Comparison of ENCODE assay signal across 28 mouse cellular contexts in genomic region chr14:62379391-62379790, GRCm38 (mm10).
"Had no signal": no experiment of that assay in that cellular context is flagged by ENCODE, and none has a peak within 500 bp of the region (broad histone marks: within the 10 kb centered on the region; RNA-seq: fewer than 3 reads in every experiment).

No protein-coding gene starts in this region.

- H3K4me3 ChIP-seq: embryonic facial prominence, embryonic 10.5 days; embryonic facial prominence, embryonic 12.5 days; embryonic facial prominence, embryonic 13.5 days; embryonic facial prominence, embryonic 15.5 days; erythroblast, embryonic 14.5 days; forebrain, embryonic 10.5 days; forebrain, embryonic 12.5 days; forebrain, embryonic 13.5 days; forebrain, embryonic 15.5 days; gastrocnemius, adult 2 months; heart, adult 2 months; heart, embryonic 10.5 days had no signal

- ATAC-seq: forebrain, embryonic 13.5 days; forebrain, embryonic 14.5 days; forebrain, embryonic 15.5 days; forebrain, embryonic 16.5 days; forebrain, postnatal 0 days had no signal

- H3K4me1 ChIP-seq: embryonic facial prominence, embryonic 13.5 days; forebrain, embryonic 12.5 days had no signal

- H3K9ac ChIP-seq: embryonic facial prominence, embryonic 12.5 days; embryonic facial prominence, embryonic 13.5 days; embryonic facial prominence, embryonic 15.5 days; forebrain, embryonic 12.5 days; forebrain, embryonic 13.5 days; forebrain, embryonic 15.5 days; forebrain, postnatal 0 days had no signal

- DNase-seq: cerebellum, adult 8-10 months; cerebellum, adult 9-10 months; cerebellum, adult 9-11 months; cerebellum, postnatal 10 days; cerebellum, postnatal 14 days; cerebellum, postnatal 25 days; cerebellum, postnatal 36 days; embryo, embryonic 11 days; forebrain, postnatal 0 days; gastrocnemius, adult 2 months; gastrocnemius, postnatal 10 days; gastrocnemius, postnatal 14 days; gastrocnemius, postnatal 25 days; gastrocnemius, postnatal 36 days; heart, adult 18-20 months; heart, adult 2 months had no signal

- H3K9me3 ChIP-seq: embryonic facial prominence, embryonic 10.5 days; embryonic facial prominence, embryonic 12.5 days; embryonic facial prominence, embryonic 13.5 days; embryonic facial prominence, embryonic 15.5 days; forebrain, embryonic 10.5 days; forebrain, embryonic 12.5 days; forebrain, embryonic 13.5 days; forebrain, embryonic 15.5 days; heart, embryonic 10.5 days had no signal

- H3K27me3 ChIP-seq: embryonic facial prominence, embryonic 12.5 days; embryonic facial prominence, embryonic 13.5 days; embryonic facial prominence, embryonic 15.5 days; forebrain, embryonic 12.5 days; forebrain, embryonic 13.5 days; forebrain, embryonic 15.5 days had no signal

- H3K4me2 ChIP-seq: embryonic facial prominence, embryonic 12.5 days; embryonic facial prominence, embryonic 13.5 days; embryonic facial prominence, embryonic 15.5 days; forebrain, embryonic 12.5 days; forebrain, embryonic 13.5 days; forebrain, embryonic 15.5 days had no signal

- H3K27ac ChIP-seq: embryonic facial prominence, embryonic 10.5 days; embryonic facial prominence, embryonic 12.5 days; embryonic facial prominence, embryonic 13.5 days; embryonic facial prominence, embryonic 15.5 days; forebrain, embryonic 10.5 days; forebrain, embryonic 12.5 days; forebrain, embryonic 13.5 days; forebrain, embryonic 15.5 days; gastrocnemius, adult 2 months; heart, adult 2 months; heart, embryonic 10.5 days had no signal
